Mouse (Mus musculus) stomach, postnatal 0 days (tissue): ENCODE results near the gene Minos1. TPM values are rescaled to one million over a fixed set of nuclear protein-coding genes. Genes with fewer than 3 reads are reported as not detected.
A peak's percentile ranks its signal among the peaks of the same experiment; 100 is the strongest.

ENCODE experiments used
- ATAC-seq: fragments of 200-750 bp; cut with Nextera tagmentation; 2 replicates; pipeline ENCODE4 v1.8.0; 2017; ENCODE audit not compliant: low FRiP score, low TSS enrichment
- DNase-seq: peaks from one replicate; pipeline ENCODE4 v3.0.0-alpha.2; 2016; ENCODE audit warnings: low spot score
- H3K27ac ChIP-seq: fragments of 300-500 bp; sonication (generic); replicated peaks from 2 replicates; pipeline ENCODE4 v1.5.1; 2014; ENCODE audit warnings: mild to moderate bottlenecking, control low read depth
- H3K27me3 ChIP-seq: fragments of 300-500 bp; sonication (generic); 2 replicates; pipeline ENCODE4 v1.6.1; 2014; ENCODE audit warnings: low read length; ENCODE audit not compliant: control insufficient read depth, insufficient read depth
- H3K36me3 ChIP-seq: fragments of 300-500 bp; sonication (generic); 2 replicates; pipeline ENCODE4 v1.6.1; 2014; ENCODE audit warnings: low read length, mixed read lengths; ENCODE audit not compliant: control insufficient read depth, insufficient read depth
- H3K4me1 ChIP-seq: fragments of 300-500 bp; sonication (generic); replicated peaks from 2 replicates; pipeline ENCODE4 v1.6.1; 2014; ENCODE audit warnings: antibody characterized with exemption; ENCODE audit not compliant: control insufficient read depth, insufficient read depth
- H3K4me2 ChIP-seq: fragments of 300-500 bp; sonication (generic); replicated peaks from 2 replicates; pipeline ENCODE4 v1.6.1; 2014; ENCODE audit warnings: low read depth, mild to moderate bottlenecking, control low read depth, moderate library complexity
- H3K4me3 ChIP-seq: fragments of 300-500 bp; sonication (generic); 2 replicates; pipeline ENCODE4 v1.5.1; 2014; ENCODE audit warnings: low read depth, low read length, control low read depth
- H3K9ac ChIP-seq: fragments of 300-500 bp; sonication (generic); 2 replicates; pipeline ENCODE4 v1.6.1; 2014; ENCODE audit warnings: mild to moderate bottlenecking, low read length, control low read depth, mixed read lengths
- H3K9me3 ChIP-seq: fragments of 300-500 bp; sonication (generic); 2 replicates; pipeline ENCODE4 v1.6.1; 2016; ENCODE audit warnings: low read length; ENCODE audit not compliant: control insufficient read depth
- CTCF ChIP-seq: IDR thresholded peaks from 2 replicates; pipeline ENCODE4 v1.5.1; 2016; ENCODE audit warnings: antibody characterized with exemption, low read depth, mild to moderate bottlenecking, moderate library complexity
- EP300 ChIP-seq: optimal IDR thresholded peaks from 2 replicates; pipeline ENCODE3; 2016; ENCODE audit warnings: antibody characterized with exemption
- WGBS: fragments of 180-500 bp; shearing (Covaris S2); extraction: QIAGEN DNeasy Blood & Tissue Kit; methylation state at CpG from one replicate; pipeline ENCODE4 v1.1.7; 2014; 5-methylcytosine and 5-hydroxymethylcytosine counted together
- polyA plus RNA-seq: library from polyadenylated mRNA; unstranded; fragments of >200 nt; fragmentation: Nextera tagmentation; extraction: Ambion mirVana; gene quantifications from 2 replicates; pipeline ENCODE4 v1.2.1, GENCODE M21; 2015

Minos1 gene
- polyA plus RNA-seq, 1 experiment from 2014 or later, result 588 TPM

DNA sequence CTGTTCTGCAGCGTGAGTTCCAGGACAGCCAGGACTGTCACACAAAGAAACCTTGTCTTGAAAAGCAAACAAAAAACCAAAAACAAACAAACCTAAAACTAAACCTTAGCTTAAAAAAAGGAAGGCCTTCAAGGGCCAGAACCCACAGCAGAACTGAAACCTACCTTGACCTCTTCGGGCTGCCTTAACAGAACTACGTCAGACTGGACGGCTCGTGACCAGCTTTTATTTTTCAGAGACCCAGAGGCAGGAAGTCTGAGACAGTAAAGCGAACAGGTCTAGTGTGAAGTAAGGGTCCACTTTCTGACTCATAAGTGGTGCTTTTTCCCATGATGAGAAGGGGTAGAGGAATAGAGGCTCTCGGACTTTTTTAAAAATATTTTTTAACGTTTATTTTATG lies 35.3 kb upstream of the Minos1 start:
- H3K36me3 ChIP-seq, result no peaks in the 10 kb centered on the region
- no peak for DNase-seq
- H3K9ac ChIP-seq, result no peak overlapping the region

DNA sequence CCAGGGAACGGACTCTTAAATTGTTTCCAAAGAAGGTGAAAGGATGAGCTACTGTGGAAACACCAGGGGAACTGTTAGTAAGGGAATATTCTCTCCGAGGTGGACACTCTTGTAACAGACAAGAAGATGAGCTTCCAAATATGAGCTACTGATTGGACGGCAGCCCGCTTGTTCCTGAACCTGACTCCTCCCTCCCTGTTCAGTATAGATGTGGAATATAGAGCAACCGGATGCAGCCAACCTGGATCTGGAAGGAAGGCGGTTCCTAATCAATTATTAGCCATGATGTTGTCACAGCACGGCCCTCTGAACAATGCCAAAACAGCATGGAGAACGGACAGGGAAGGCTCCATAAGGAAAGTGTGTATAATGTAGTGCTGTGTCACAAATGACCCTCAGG lies 34.3 kb upstream of the Minos1 start:
- no peak overlapping the region for H3K9ac ChIP-seq
- H3K27ac ChIP-seq, result no peak overlapping the region
- H3K4me1 ChIP-seq, result no peaks in the 10 kb centered on the region
- H3K36me3 ChIP-seq, result no peaks in the 10 kb centered on the region
- no peak for DNase-seq
- ATAC-seq, result no peak
- H3K9me3 ChIP-seq, result no peaks in the 10 kb centered on the region
- no peak for TF ChIP-seq CTCF
- TF ChIP-seq EP300, result no peak
- H3K4me2 ChIP-seq, result no peak overlapping the region
- WGBS, result 75% methylated on average over 8 of the region's 8 CpGs
- H3K27me3 ChIP-seq, result no peaks in the 10 kb centered on the region
- H3K4me3 ChIP-seq, result no peak overlapping the region

More for the DNA sequence above, 35.3 kb upstream of the Minos1 start:
- 70% methylated on average over 8 of the region's 8 CpGs for WGBS
- Histone ChIP-seq H3K4me1 (no peaks in the 10 kb centered on the region), H3K27ac (no peak overlapping the region), H3K9me3 (no peaks in the 10 kb centered on the region), H3K4me3 (no peak overlapping the region), H3K4me2 (no peak overlapping the region), H3K27me3 (no peaks in the 10 kb centered on the region)
- TF ChIP-seq CTCF (no peak), EP300 (no peak)
- ATAC-seq, result no peak

DNA sequence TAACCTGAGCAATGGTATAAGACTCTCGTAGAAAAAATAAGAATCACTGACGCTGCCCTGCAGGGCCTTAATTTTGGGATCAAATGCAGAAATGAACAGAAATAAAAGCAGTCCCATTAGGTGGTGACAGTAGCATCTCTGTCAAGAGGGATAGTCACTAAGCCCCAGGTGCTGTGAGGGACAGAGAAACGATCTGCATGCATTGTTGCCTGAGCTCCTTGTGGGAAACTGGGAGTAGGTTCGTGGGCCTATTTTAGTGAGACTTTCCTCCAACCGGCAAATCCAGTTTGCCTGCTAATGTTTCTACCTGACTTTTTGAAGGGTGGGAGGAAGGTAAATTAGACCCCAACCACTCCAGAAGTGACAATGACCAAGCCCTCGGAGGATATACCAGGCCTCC lies 33.2 kb upstream of the Minos1 start:
- H3K4me1 ChIP-seq, result no peaks in the 10 kb centered on the region
- H3K36me3 ChIP-seq, result no peaks in the 10 kb centered on the region
- no peak overlapping the region for H3K9ac ChIP-seq
- H3K27me3 ChIP-seq, result no peaks in the 10 kb centered on the region
- 87% methylated on average over 6 of the region's 6 CpGs for WGBS
- no peak for ATAC-seq
- H3K9me3 ChIP-seq, result no peaks in the 10 kb centered on the region
- no peak overlapping the region for H3K4me2 ChIP-seq
- TF ChIP-seq EP300 (no peak), CTCF (no peak)
- DNase-seq, result no peak
- H3K4me3 ChIP-seq, result no peak overlapping the region
- no peak overlapping the region for H3K27ac ChIP-seq

DNA sequence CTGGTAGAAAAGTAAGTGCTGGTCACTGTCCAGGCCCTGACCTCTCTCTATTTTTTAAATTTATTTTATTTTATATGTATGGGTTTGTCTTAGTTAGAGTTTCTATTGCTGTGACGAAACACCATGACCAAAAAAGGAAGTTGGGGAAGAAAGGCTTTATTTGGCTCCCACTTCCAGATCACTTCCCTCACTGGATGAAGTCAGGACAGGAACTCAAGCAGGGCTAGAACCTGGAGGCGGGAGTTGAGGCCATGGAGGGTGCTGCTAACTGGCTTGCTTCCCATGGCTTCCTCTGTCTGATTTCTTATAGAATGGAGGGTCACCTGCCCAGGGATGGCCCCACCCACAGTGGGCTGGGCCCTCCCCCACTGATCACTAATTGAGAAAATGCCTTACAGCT lies 30.2 kb upstream of the Minos1 start:
- Histone ChIP-seq H3K4me3 (no peak overlapping the region), H3K27ac (no peak overlapping the region), H3K9ac (no peak overlapping the region), H3K4me1 (no peaks in the 10 kb centered on the region), H3K27me3 (no peaks in the 10 kb centered on the region), H3K36me3 (no peaks in the 10 kb centered on the region), H3K9me3 (no peaks in the 10 kb centered on the region), H3K4me2 (no peak overlapping the region)
- DNase-seq (no peak), ATAC-seq (no peak)
- TF ChIP-seq CTCF, result no peak
- no peak for TF ChIP-seq EP300
- 68% methylated on average over 2 of the region's 2 CpGs for WGBS

DNA sequence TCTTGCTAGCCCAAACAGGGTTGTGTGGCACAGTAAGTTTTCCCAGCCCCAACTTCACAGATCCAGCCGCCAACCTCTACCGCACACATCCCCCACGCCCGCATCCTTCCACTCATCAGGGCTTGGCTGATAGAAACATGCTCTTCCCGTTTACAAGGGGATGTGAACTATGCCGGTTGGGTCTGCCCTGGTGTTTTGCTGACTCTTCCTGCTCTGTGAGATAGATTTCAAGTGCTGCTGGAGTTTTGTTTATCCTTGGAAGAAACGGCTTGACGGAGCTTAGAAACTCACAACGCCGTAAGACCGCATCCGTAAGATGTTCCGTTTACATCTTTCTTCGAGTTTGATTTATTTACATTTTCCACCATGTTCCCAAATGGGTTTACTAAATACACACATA lies 27.4 kb upstream of the Minos1 start:
- DNase-seq, result no peak

DNA sequence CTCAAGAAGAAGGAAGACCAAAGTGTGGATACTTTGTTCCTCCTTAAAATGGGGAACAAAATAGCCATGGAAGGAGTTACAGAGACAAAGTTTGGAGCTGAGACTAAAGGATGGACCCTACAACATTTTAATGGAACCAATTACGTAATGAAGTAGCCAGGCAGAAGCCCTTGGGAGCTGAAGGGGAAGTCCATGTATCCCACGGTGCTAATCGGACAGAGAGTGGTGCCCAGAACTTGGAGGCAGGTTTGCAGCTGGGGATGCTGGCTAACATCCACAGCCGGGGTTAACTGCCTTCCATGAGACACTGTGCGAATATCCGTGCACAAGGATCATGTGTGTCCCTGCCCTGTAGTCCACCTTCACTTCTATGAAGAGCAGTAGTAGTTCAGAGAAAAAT lies 25.6 kb upstream of the Minos1 start:
- H3K9me3 ChIP-seq, result no peaks in the 10 kb centered on the region
- H3K36me3 ChIP-seq, result no peaks in the 10 kb centered on the region
- ATAC-seq (no peak), DNase-seq (no peak)
- no peak overlapping the region for H3K27ac ChIP-seq
- no peaks in the 10 kb centered on the region for H3K4me1 ChIP-seq
- H3K27me3 ChIP-seq, result no peaks in the 10 kb centered on the region
- TF ChIP-seq EP300 (no peak), CTCF (no peak)
- no peak overlapping the region for H3K9ac ChIP-seq
- no peak overlapping the region for H3K4me2 ChIP-seq
- H3K4me3 ChIP-seq, result no peak overlapping the region
- 78% methylated on average over 6 of the region's 6 CpGs for WGBS

More for the DNA sequence above, 27.4 kb upstream of the Minos1 start:
- Histone ChIP-seq H3K36me3 (no peaks in the 10 kb centered on the region), H3K27me3 (no peaks in the 10 kb centered on the region), H3K9me3 (no peaks in the 10 kb centered on the region), H3K27ac (peak overlapping the region; percentile 26; the same call in 1 of the 2 replicates), H3K9ac (no peak overlapping the region), H3K4me3 (no peak overlapping the region), H3K4me1 (no peaks in the 10 kb centered on the region), H3K4me2 (0 out of 2 replicates have a peak overlapping the region, but pooled peaks have one; percentile 1)
- 37% methylated on average over 14 of the region's 14 CpGs for WGBS
- TF ChIP-seq CTCF, result no peak
- no peak for ATAC-seq
